Mouse (Mus musculus) liver, postnatal 0 days (tissue): ENCODE data around the gene Comt.

Experiments used
- CTCF ChIP-seq: sonication (generic); IDR thresholded peaks from 2 replicates; pipeline ENCODE4 v1.5.1; 2016; ENCODE audit warnings: antibody characterized with exemption, low read depth
- EP300 ChIP-seq: IDR thresholded peaks from 2 replicates; pipeline ENCODE4 v1.6.1; 2016; ENCODE audit warnings: antibody characterized with exemption, low read depth, mild to moderate bottlenecking

- TF ChIP-seq CTCF (no peak), EP300 (no peak)
Measured at GRCm38 (mm10) chr16:18384211-18384610, 42.4 kb downstream of the Comt start.
